Mouse (Mus musculus): Measurements from ENCODE around the gene Dtx4. TPM values are rescaled to one million over a fixed set of nuclear protein-coding genes. Genes with fewer than 3 reads are reported as not detected.
"Not testable (repeated sequence)": the region's sequence is repeated elsewhere in the genome, so short reads cannot be mapped to it uniquely, and the experiment has no call there.

The Dtx4 gene
- total and polyA plus RNA-seq, 3 experiments, result 16.4 to 30.5 (median 21.2) TPM

GRCm38 (mm10) chr19:12501370-12502347, at the start of gene Dtx4 (continued):
- TF ChIP-seq USF2 (conservative IDR thresholded peaks at IDR 0.05; ENCODE audit: low read depth, low read length) (no peak), TBP (conservative IDR thresholded peaks at IDR 0.05; ENCODE audit: low read depth, low read length) (no peak)

- in situ Hi-C loops (cut with MboI; ENCODE audit: low pct_ligation_motif_present, low pct_unique_long_range_greater_than_20kb, low sequenced_read_pairs), result no loop called here
- TF ChIP-seq ELF1 (IDR thresholded peaks at IDR 0.05; ENCODE audit: low read depth, low read length) (no peak), PAX5 (IDR thresholded peaks at IDR 0.05; ENCODE audit: low read length) (no peak), POLR2AphosphoS2 (IDR thresholded peaks at IDR 0.05; ENCODE audit: low read depth, low read length) (no peak), USF1 (IDR thresholded peaks at IDR 0.05; ENCODE audit: low read depth, low read length) (no peak), JUN (IDR thresholded peaks at IDR 0.05; ENCODE audit: insufficient read depth, low read depth, low read length) (no peak), RAD21 (IDR thresholded peaks at IDR 0.05; ENCODE audit: low read depth, low read length) (no peak), KAT2A (IDR thresholded peaks at IDR 0.05; ENCODE audit: insufficient replicate concordance, low read length) (no peak), HCFC1 (IDR thresholded peaks at IDR 0.05; ENCODE audit: low read depth, low read length) (no peak)
- H3K27me3 ChIP-seq (replicated peaks), result no peaks in the 10 kb centered on the region
- no peaks in the 10 kb centered on the region for H3K9me3 ChIP-seq (replicated peaks; ENCODE audit: low read length)
- dilution Hi-C loops (cut with MboI; ENCODE audit: extremely low pct_ligation_motif_present, extremely low pct_unique_long_range_greater_than_20kb, low sequenced_read_pairs), result no loop called here
- no peak overlapping the region for H3K4me2 ChIP-seq (ENCODE audit: insufficient read depth, low read depth, poor library complexity, severe bottlenecking)
- no peak for DNase-seq (ENCODE audit: extremely low read depth)
- H3K79me2 ChIP-seq (replicated peaks; ENCODE audit: control insufficient read depth, extremely low read depth, insufficient read depth, poor library complexity, severe bottlenecking), result no peaks in the 10 kb centered on the region
- no peak overlapping the region for H3K9ac ChIP-seq (ENCODE audit: insufficient read depth, low read depth)
- no peak overlapping the region for H3K4me3 ChIP-seq (replicated peaks in 1 of 3; ENCODE audit: low read depth in 2 of 3, low read length in 2 of 3, poor library complexity in 1 of 3)
- H3K36me3 ChIP-seq (replicated peaks in 1 of 2; ENCODE audit: control insufficient read depth in 1 of 2, insufficient read depth in 1 of 2, low read length in 1 of 2), result no peaks in the 10 kb centered on the region
- no peak overlapping the region for H3K27ac ChIP-seq (ENCODE audit: insufficient read depth, low read depth)
- H3K4me1 ChIP-seq (ENCODE audit: control insufficient read depth in 1 of 2, insufficient read depth in 2 of 2), result 0 out of 4 replicates have a peak, but pooled peaks cover 0 to 5% of the 10 kb centered on the region in 2 experiments
These were observed 49.0 kb upstream of the Dtx4 start for GRCm38 (mm10) chr19:12550005-12550942.

DNA sequence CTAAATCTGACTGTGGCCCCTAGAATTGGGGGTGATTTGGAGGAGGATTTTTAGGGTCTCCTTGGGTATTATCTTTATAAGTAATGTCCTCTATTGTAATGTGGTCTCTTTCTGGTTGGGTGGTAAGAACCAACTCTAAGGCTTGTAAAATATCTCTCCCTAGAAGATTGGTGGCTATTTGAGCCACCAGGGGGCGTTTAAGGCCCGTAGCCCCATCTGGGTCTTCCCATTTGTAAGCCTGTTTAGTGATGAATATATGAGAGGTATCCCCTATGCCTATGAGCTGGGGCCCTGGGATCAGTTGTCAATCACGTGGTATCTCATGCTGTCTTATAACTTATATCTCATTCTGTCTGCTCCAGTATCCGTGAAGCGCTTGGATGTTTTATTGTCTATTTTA, 47.9 kb upstream of the Dtx4 start:
- H3K9me3 ChIP-seq (replicated peaks; ENCODE audit: low read length), result no peaks in the 10 kb centered on the region
- TF ChIP-seq NRF1 (IDR thresholded peaks at IDR 0.05; ENCODE audit: low read depth, low read length) (no peak), ELF1 (IDR thresholded peaks at IDR 0.05; ENCODE audit: low read depth, low read length) (no peak), SMC3 (IDR thresholded peaks at IDR 0.05; ENCODE audit: low read depth, low read length) (peak; percentile 93), RCOR1 (conservative IDR thresholded peaks at IDR 0.05; ENCODE audit: low read depth, low read length) (no peak), RAD21 (IDR thresholded peaks at IDR 0.05; ENCODE audit: low read depth, low read length) (peak; percentile 76), CTCF (conservative IDR thresholded peaks at IDR 0.05 in 1 of 2, IDR thresholded peaks at IDR 0.05 in 1 of 2; ENCODE audit: low read depth in 2 of 2, low read length in 2 of 2) (peak; percentile 37 to 83; a peak in 3 of 4 replicates), IRF4 (IDR thresholded peaks at IDR 0.05; ENCODE audit: low read depth, low read length) (no peak), ZMIZ1 (IDR thresholded peaks at IDR 0.05; ENCODE audit: low read depth, low read length) (no peak), KAT2A (IDR thresholded peaks at IDR 0.05; ENCODE audit: insufficient replicate concordance, low read length) (no peak), ZC3H11A (IDR thresholded peaks at IDR 0.05; ENCODE audit: low read depth, low read length) (peak; percentile 34)
- 0 out of 4 replicates have a peak, but pooled peaks cover 0 to 3% of the 10 kb centered on the region in 2 experiments for H3K4me1 ChIP-seq (ENCODE audit: control insufficient read depth in 1 of 2, insufficient read depth in 2 of 2)
- H3K4me3 ChIP-seq (replicated peaks in 1 of 3; ENCODE audit: low read depth in 2 of 3, low read length in 2 of 3, poor library complexity in 1 of 3), result no peak overlapping the region
- no peaks in the 10 kb centered on the region for H3K36me3 ChIP-seq (replicated peaks in 1 of 2; ENCODE audit: control insufficient read depth in 1 of 2, insufficient read depth in 1 of 2, low read length in 1 of 2)
- dilution Hi-C loops (cut with MboI; ENCODE audit: extremely low pct_ligation_motif_present, extremely low pct_unique_long_range_greater_than_20kb, low sequenced_read_pairs) (no loop called here), in situ Hi-C loops (cut with MboI; ENCODE audit: low pct_ligation_motif_present, low pct_unique_long_range_greater_than_20kb, low sequenced_read_pairs) (no loop called here)
- no peak overlapping the region for H3K4me2 ChIP-seq (ENCODE audit: insufficient read depth, low read depth, poor library complexity, severe bottlenecking)
- no peaks in the 10 kb centered on the region for H3K79me2 ChIP-seq (replicated peaks; ENCODE audit: control insufficient read depth, extremely low read depth, insufficient read depth, poor library complexity, severe bottlenecking)
- no peak overlapping the region for H3K27ac ChIP-seq (ENCODE audit: insufficient read depth, low read depth)
- H3K27me3 ChIP-seq (replicated peaks), result no peaks in the 10 kb centered on the region
- DNase-seq (ENCODE audit: extremely low read depth), result peak; percentile 60
- no peak overlapping the region for H3K9ac ChIP-seq (ENCODE audit: insufficient read depth, low read depth)

DNA sequence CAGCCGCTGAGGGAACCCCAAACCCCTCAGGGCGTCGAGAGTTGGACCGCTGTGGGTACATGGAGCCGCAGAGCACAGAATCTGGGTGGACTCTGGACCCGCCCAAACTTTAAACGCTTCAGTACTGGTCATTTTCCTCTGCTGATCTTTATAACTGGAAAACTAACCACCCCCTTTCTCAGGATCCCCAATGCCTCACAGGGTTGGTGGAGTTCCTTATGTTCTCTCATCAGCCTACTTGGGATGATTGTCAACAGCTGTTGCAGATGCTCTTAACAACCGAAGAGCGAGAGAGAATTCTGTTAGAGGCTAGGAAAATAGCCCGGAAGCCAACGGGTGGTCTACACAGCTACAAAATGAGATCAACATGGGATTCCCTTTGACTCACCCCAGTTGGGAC, 44.2 kb upstream of the Dtx4 start, which contains the start of gene Fam111a:
Gene Fam111a (plus strand): TSS at position 301 of the 400 bp plus-strand sequence.
- H3K79me2 ChIP-seq (replicated peaks; ENCODE audit: control insufficient read depth, extremely low read depth, insufficient read depth, poor library complexity, severe bottlenecking); H3K9ac ChIP-seq (ENCODE audit: insufficient read depth, low read depth); H3K27me3 ChIP-seq (replicated peaks); dilution Hi-C loops (cut with MboI; ENCODE audit: extremely low pct_ligation_motif_present, extremely low pct_unique_long_range_greater_than_20kb, low sequenced_read_pairs); H3K36me3 ChIP-seq (replicated peaks in 1 of 2; ENCODE audit: control insufficient read depth in 1 of 2, insufficient read depth in 1 of 2, low read length in 1 of 2); H3K9me3 ChIP-seq (replicated peaks; ENCODE audit: low read length); DNase-seq (ENCODE audit: extremely low read depth); H3K27ac ChIP-seq (ENCODE audit: insufficient read depth, low read depth); H3K4me3 ChIP-seq (replicated peaks in 1 of 3; ENCODE audit: low read depth in 2 of 3, low read length in 2 of 3, poor library complexity in 1 of 3); H3K4me2 ChIP-seq (ENCODE audit: insufficient read depth, low read depth, poor library complexity, severe bottlenecking); in situ Hi-C loops (cut with MboI; ENCODE audit: low pct_ligation_motif_present, low pct_unique_long_range_greater_than_20kb, low sequenced_read_pairs): not testable (repeated sequence)
- peaks cover 4 to 16% of the 10 kb centered on the region in 2 experiments; a peak in 3 of 4 replicates for H3K4me1 ChIP-seq (ENCODE audit: control insufficient read depth in 1 of 2, insufficient read depth in 2 of 2)

Data from CH12.LX (cell line).